Mouse (Mus musculus): ENCODE measurements around the gene Herc2.
"Not testable (repeated sequence)": the region's sequence is repeated elsewhere in the genome, so short reads cannot be mapped to it uniquely, and the experiment has no call there.

The Herc2 gene

GRCm38 (mm10) chr7:56049831-56050321 lies at the start of gene Herc2:
Gene Herc2, plus strand, starts transcription at chr7:56050196.
- DNase-seq: peak; percentile 100

GRCm38 (mm10) chr7:56010318-56011017 lies 39.5 kb upstream of the Herc2 start:
- peak; percentile 4 for DNase-seq

- DNase-seq: no peak
These were observed 39.0 kb upstream of the Herc2 start for GRCm38 (mm10) chr7:56011018-56011333.

GRCm38 (mm10) chr7:56013261-56014001 lies 36.6 kb upstream of the Herc2 start:
- DNase-seq: no peak

GRCm38 (mm10) chr7:56014002-56014702 lies 35.8 kb upstream of the Herc2 start:
- DNase-seq: not testable (repeated sequence)

GRCm38 (mm10) chr7:56015172-56015571 lies 34.8 kb upstream of the Herc2 start:
- DNase-seq: no peak

GRCm38 (mm10) chr7:56015837-56016236 lies 34.2 kb upstream of the Herc2 start:
- DNase-seq: no peak

- DNase-seq: no peak
These were observed 32.2 kb upstream of the Herc2 start for GRCm38 (mm10) chr7:56017761-56018160.

GRCm38 (mm10) chr7:56018446-56018971 lies 31.5 kb upstream of the Herc2 start:
- DNase-seq: no peak

- peak; percentile 80 for DNase-seq
These were observed 30.7 kb upstream of the Herc2 start for GRCm38 (mm10) chr7:56018972-56019929.

- DNase-seq: no peak
These were observed 30.1 kb upstream of the Herc2 start, which contains the start of gene Nipa1 for GRCm38 (mm10) chr7:56019930-56020253. Gene Nipa1, minus strand, starts transcription at chr7:56019954.

- DNase-seq: no peak
These were observed 26.4 kb upstream of the Herc2 start for GRCm38 (mm10) chr7:56023586-56023985.

GRCm38 (mm10) chr7:56042353-56042752 lies 7.6 kb upstream of the Herc2 start:
- peak; percentile 69 for DNase-seq

GRCm38 (mm10) chr7:56043577-56044266 lies 6.3 kb upstream of the Herc2 start:
- DNase-seq: no peak

GRCm38 (mm10) chr7:56044267-56044629 lies 5.7 kb upstream of the Herc2 start:
- DNase-seq: no peak

GRCm38 (mm10) chr7:56047178-56047577 lies 2.8 kb upstream of the Herc2 start:
- DNase-seq: no peak

GRCm38 (mm10) chr7:56050487-56050911 lies 503 bp downstream of the Herc2 start:
- peak; percentile 50 for DNase-seq

- DNase-seq: no peak
These were observed 3.0 kb downstream of the Herc2 start for GRCm38 (mm10) chr7:56052996-56053395.

GRCm38 (mm10) chr7:56055338-56055737 lies 5.3 kb downstream of the Herc2 start:
- DNase-seq: no peak

GRCm38 (mm10) chr7:56064876-56065275 lies 14.9 kb downstream of the Herc2 start:
- DNase-seq: peak; percentile 73

- no peak for DNase-seq
These were observed 16.1 kb downstream of the Herc2 start for GRCm38 (mm10) chr7:56066136-56066535.

- no peak for DNase-seq
These were observed 16.6 kb downstream of the Herc2 start for GRCm38 (mm10) chr7:56066634-56067033.
